Mouse (Mus musculus): ENCODE measurements around the gene Gm13178. TPM values are rescaled to one million over a fixed set of nuclear protein-coding genes. Genes with fewer than 3 reads are reported as not detected.
A peak's percentile ranks its signal among the peaks of the same experiment; 100 is the strongest.

Gene Gm13178
- not detected in 2 replicates for polyA plus RNA-seq (2012; rRNA removed)

GRCm38 (mm10) chr4:144721304-144721703 is at the start of gene Gm13178:
TSS of gene Gm13178 (minus strand) at chr4:144721404.
- no peak within 1 kb of the TSS for H3K27ac ChIP-seq (ENCODE audit: insufficient read depth, low read length)
- no peak for TF ChIP-seq POLR2A (IDR thresholded peaks at IDR 0.05; ENCODE audit: extremely low read depth, insufficient read depth, low read length)
- no peak for TF ChIP-seq CTCF (IDR thresholded peaks at IDR 0.05; ENCODE audit: extremely low read depth, insufficient read depth, low read length)
- H3K4me3 ChIP-seq (ENCODE audit: insufficient read depth, low read length), result no peak within 1 kb of the TSS
- H3K4me1 ChIP-seq (ENCODE audit: control insufficient read depth, insufficient read depth, low read length), result no peaks in the 10 kb centered on the region

- peak; percentile 36; the same call in 1 of the 2 replicates for TF ChIP-seq CTCF (IDR thresholded peaks at IDR 0.05; ENCODE audit: extremely low read depth, insufficient read depth, low read length)
- no peak for TF ChIP-seq POLR2A (IDR thresholded peaks at IDR 0.05; ENCODE audit: extremely low read depth, insufficient read depth, low read length)
- no peak overlapping the region for H3K4me3 ChIP-seq (ENCODE audit: insufficient read depth, low read length)
- no peaks in the 10 kb centered on the region for H3K4me1 ChIP-seq (ENCODE audit: control insufficient read depth, insufficient read depth, low read length)
- no peak overlapping the region for H3K27ac ChIP-seq (ENCODE audit: insufficient read depth, low read length)
Observed at GRCm38 (mm10) chr4:144765722-144766121, 44.5 kb upstream of the Gm13178 start.

DNA sequence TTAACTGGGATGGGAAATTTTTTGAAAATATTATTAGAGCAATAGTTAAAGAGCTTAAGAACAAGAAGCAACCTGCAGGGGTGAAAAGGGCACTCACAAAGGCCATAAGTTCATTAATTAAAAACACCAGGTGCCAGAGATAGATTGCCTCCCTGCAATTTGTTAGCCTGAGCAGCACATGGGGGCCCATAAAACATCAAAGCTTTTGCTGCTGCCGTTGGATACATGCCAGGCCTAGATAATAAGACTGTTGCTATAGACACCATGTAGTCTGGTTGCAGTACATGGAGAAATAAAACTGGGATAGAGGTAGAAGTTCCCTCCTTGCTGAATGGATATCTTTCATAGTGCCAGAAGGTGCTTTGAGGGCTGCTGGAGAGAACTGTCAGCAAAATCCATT is 27.9 kb upstream of the Gm13178 start:
- TF ChIP-seq CTCF (IDR thresholded peaks at IDR 0.05; ENCODE audit: extremely low read depth, insufficient read depth, low read length) (no peak), POLR2A (IDR thresholded peaks at IDR 0.05; ENCODE audit: extremely low read depth, insufficient read depth, low read length) (no peak)
- Histone ChIP-seq H3K27ac (ENCODE audit: insufficient read depth, low read length) (no peak overlapping the region), H3K4me3 (ENCODE audit: insufficient read depth, low read length) (no peak overlapping the region), H3K4me1 (ENCODE audit: control insufficient read depth, insufficient read depth, low read length) (no peaks in the 10 kb centered on the region)

- Histone ChIP-seq H3K27ac (ENCODE audit: insufficient read depth, low read length) (no peak overlapping the region), H3K4me3 (ENCODE audit: insufficient read depth, low read length) (no peak overlapping the region), H3K4me1 (ENCODE audit: control insufficient read depth, insufficient read depth, low read length) (no peaks in the 10 kb centered on the region)
- TF ChIP-seq POLR2A (IDR thresholded peaks at IDR 0.05; ENCODE audit: extremely low read depth, insufficient read depth, low read length), result no peak
Observed at GRCm38 (mm10) chr4:144719691-144720090, 1.5 kb downstream of the Gm13178 start.

- no peak overlapping the region for H3K27ac ChIP-seq (ENCODE audit: insufficient read depth, low read length)
- no peak overlapping the region for H3K4me3 ChIP-seq (ENCODE audit: insufficient read depth, low read length)
- no peaks in the 10 kb centered on the region for H3K4me1 ChIP-seq (ENCODE audit: control insufficient read depth, insufficient read depth, low read length)
- no peak for TF ChIP-seq POLR2A (IDR thresholded peaks at IDR 0.05; ENCODE audit: extremely low read depth, insufficient read depth, low read length)
- TF ChIP-seq CTCF (IDR thresholded peaks at IDR 0.05; ENCODE audit: extremely low read depth, insufficient read depth, low read length), result no peak
Observed at GRCm38 (mm10) chr4:144718288-144718687, 2.9 kb downstream of the Gm13178 start.

- H3K4me1 ChIP-seq (ENCODE audit: control insufficient read depth, insufficient read depth, low read length), result no peaks in the 10 kb centered on the region
- H3K27ac ChIP-seq (ENCODE audit: insufficient read depth, low read length), result no peak within 1 kb of the TSS
- TF ChIP-seq POLR2A (IDR thresholded peaks at IDR 0.05; ENCODE audit: extremely low read depth, insufficient read depth, low read length) (no peak), CTCF (IDR thresholded peaks at IDR 0.05; ENCODE audit: extremely low read depth, insufficient read depth, low read length) (no peak)
- no peak within 1 kb of the TSS for H3K4me3 ChIP-seq (ENCODE audit: insufficient read depth, low read length)
Observed at GRCm38 (mm10) chr4:144686268-144686667, 34.9 kb downstream of the Gm13178 start, which contains the start of gene Gm436. TSS of gene Gm436 (minus strand) at chr4:144686368.

Other genes with a start within 250 kb of the Gm13178 start
- gene 9430007A20Rik, start 201.6 kb downstream of the Gm13178 start, polyA plus RNA-seq (2012; rRNA removed), result not detected in 2 replicates
- gene Gm13124, start 156.3 kb downstream of the Gm13178 start, polyA plus RNA-seq (2012; rRNA removed), result not detected in 2 replicates
- not detected in 2 replicates for gene Aadacl4, start 107.7 kb downstream of the Gm13178 start, polyA plus RNA-seq (2012; rRNA removed)
- not detected in 2 replicates for gene Gm436, start 35.0 kb downstream of the Gm13178 start, polyA plus RNA-seq (2012; rRNA removed)
- not detected in 2 replicates for gene Gm438, start 65.2 kb upstream of the Gm13178 start, polyA plus RNA-seq (2012; rRNA removed)
- 28.3 and 28.7 TPM in 2 replicates for gene Dhrs3, start 171.4 kb upstream of the Gm13178 start, polyA plus RNA-seq (2012; rRNA removed)

Measured in cortical plate, adult 2 months (tissue).